Mouse (Mus musculus) ES-E14 (cell line): ENCODE data around the gene Cfap74. TPM values are rescaled to one million over a fixed set of nuclear protein-coding genes. Genes with fewer than 3 reads are reported as not detected.

Experiments
- DNase-seq: peaks from one replicate; pipeline ENCODE4 v3.0.0-alpha.2; 2013; ENCODE audit warnings: low read depth, low spot score
- H3K27ac ChIP-seq: 2 replicates; pipeline ENCODE4 v1.5.1; 2012; ENCODE audit warnings: low read depth, mild to moderate bottlenecking, low read length, moderate library complexity, mixed read lengths; ENCODE audit not compliant: poor library complexity, insufficient read depth, severe bottlenecking
- H3K36me3 ChIP-seq: 2 replicates; pipeline ENCODE4 v1.6.1; 2012; ENCODE audit warnings: mild to moderate bottlenecking, low read length, moderate library complexity, mixed read lengths; ENCODE audit not compliant: control insufficient read depth, poor library complexity, insufficient read depth, severe bottlenecking
- H3K4me1 ChIP-seq, 2 experiments: fragments of 150-350 bp in 1 of 2; sonication (generic) in 1 of 2; 2 replicates each; pipeline ENCODE4 v1.6.1; 2012; ENCODE audit warnings: low read length in 2 of 2, mild to moderate bottlenecking in 1 of 2, mixed read lengths in 1 of 2; ENCODE audit not compliant: control insufficient read depth in 2 of 2, insufficient read depth in 2 of 2, poor library complexity in 1 of 2
- H3K4me3 ChIP-seq, 2 experiments: fragments of 150-350 bp in 1 of 2; sonication (generic) in 1 of 2; 2 replicates each; pipeline ENCODE4 v1.5.1; 2012; ENCODE audit warnings: low read length in 2 of 2, low read depth in 1 of 2, mild to moderate bottlenecking in 1 of 2, mixed read lengths in 1 of 2; ENCODE audit not compliant: insufficient read depth in 1 of 2, poor library complexity in 1 of 2, severe bottlenecking in 1 of 2
- H3K9ac ChIP-seq: 2 replicates; pipeline ENCODE4 v1.6.1; 2012; ENCODE audit warnings: low read depth, mild to moderate bottlenecking, low read length, mixed read lengths; ENCODE audit not compliant: poor library complexity, insufficient read depth, severe bottlenecking
- H3K9me3 ChIP-seq: fragments of 150-350 bp; sonication (generic); 2 replicates; pipeline ENCODE4 v1.6.1; 2012; ENCODE audit warnings: low read depth, mild to moderate bottlenecking, low read length; ENCODE audit not compliant: control insufficient read depth, insufficient read depth
- CHD2 ChIP-seq: IDR thresholded peaks from 2 replicates; pipeline ENCODE4 v1.6.1; 2014; ENCODE audit warnings: mild to moderate bottlenecking, low read depth, low read length, inconsistent platforms
- HCFC1 ChIP-seq: IDR thresholded peaks from 2 replicates; pipeline ENCODE4 v1.6.1; 2012; ENCODE audit warnings: low read length, inconsistent platforms, borderline replicate concordance; ENCODE audit not compliant: insufficient read depth
- MAFK ChIP-seq: IDR thresholded peaks from 2 replicates; pipeline ENCODE4 v1.6.1; 2014; ENCODE audit warnings: mild to moderate bottlenecking, low read depth, low read length, inconsistent platforms; ENCODE audit not compliant: insufficient read depth
- ZC3H11A ChIP-seq: IDR thresholded peaks from 2 replicates; pipeline ENCODE4 v1.6.1; 2012; ENCODE audit warnings: low read depth, mild to moderate bottlenecking, inconsistent platforms, low read length, borderline replicate concordance
- ZNF384 ChIP-seq: IDR thresholded peaks from 2 replicates; pipeline ENCODE4 v1.6.1; 2012; ENCODE audit warnings: low read depth, low read length, inconsistent platforms
- in situ Hi-C, 2 experiments: fragments of 600-800 bp; cut with MboI; formaldehyde crosslinking; loops; one replicate each; pipeline ENCODE4 v1.15.1; 2025; ENCODE audit warnings: low sequenced_read_pairs in 2 of 2, inconsistent platforms in 1 of 2; ENCODE audit not compliant: unreplicated experiment in 2 of 2
- total RNA-seq: library from RNA; depleted of rRNA; stranded (reverse); fragments of 300-350 nt; gene quantifications from 2 replicates; pipeline ENCODE4 v1.2.3, GENCODE M21; 2012

Gene Cfap74
- total RNA-seq, 1 experiment, result 4.8 TPM

- no peak for DNase-seq
- in situ Hi-C loops, result no loop called here
- Histone ChIP-seq H3K9me3 (no peaks in the 10 kb centered on the region), H3K27ac (no peak overlapping the region), H3K4me1 (peaks cover 0 to 3% of the 10 kb centered on the region in 2 experiments; a peak in 1 of 4 replicates), H3K9ac (no peak overlapping the region), H3K36me3 (no peaks in the 10 kb centered on the region), H3K4me3 (no peak overlapping the region)
- no peak for TF ChIP-seq ZC3H11A
- no peak for TF ChIP-seq HCFC1
- TF ChIP-seq ZNF384, result no peak
- TF ChIP-seq CHD2, result no peak
- no peak for TF ChIP-seq MAFK
Observed at GRCm38 (mm10) chr4:155370737-155371715, 38.0 kb upstream of the Cfap74 start.

GRCm38 (mm10) chr4:155371797-155372735 is 36.9 kb upstream of the Cfap74 start:
- no peak for DNase-seq
- Histone ChIP-seq H3K36me3 (no peaks in the 10 kb centered on the region), H3K4me1 (no peaks in the 10 kb centered on the region; a peak in 1 of 4 replicates), H3K27ac (no peak overlapping the region), H3K4me3 (no peak overlapping the region), H3K9ac (no peak overlapping the region), H3K9me3 (no peaks in the 10 kb centered on the region)
- no peak for TF ChIP-seq MAFK
- TF ChIP-seq HCFC1, result no peak
- no peak for TF ChIP-seq ZC3H11A
- in situ Hi-C loops, result no loop called here

GRCm38 (mm10) chr4:155381974-155382373 is 27.0 kb upstream of the Cfap74 start:
- in situ Hi-C loops, result no loop called here
- Histone ChIP-seq H3K27ac (no peak overlapping the region), H3K9me3 (no peaks in the 10 kb centered on the region), H3K36me3 (no peaks in the 10 kb centered on the region), H3K4me1 (peaks cover 0 to 4% of the 10 kb centered on the region in 2 experiments; a peak in 2 of 4 replicates), H3K9ac (no peak overlapping the region), H3K4me3 (no peak overlapping the region)
- no peak for DNase-seq
- TF ChIP-seq MAFK (no peak), ZNF384 (no peak), CHD2 (no peak), ZC3H11A (no peak), HCFC1 (no peak)

- no peak overlapping the region for H3K27ac ChIP-seq
- peaks cover 0 to 4% of the 10 kb centered on the region in 2 experiments; a peak in 2 of 4 replicates for H3K4me1 ChIP-seq
- no peak for DNase-seq
- TF ChIP-seq CHD2, result no peak
- no peak for TF ChIP-seq HCFC1
- TF ChIP-seq MAFK, result no peak
- TF ChIP-seq ZC3H11A, result no peak
- no peak for TF ChIP-seq ZNF384
- no peak overlapping the region for H3K9ac ChIP-seq
- H3K9me3 ChIP-seq, result no peaks in the 10 kb centered on the region
- in situ Hi-C loops, result no loop called here
- no peaks in the 10 kb centered on the region for H3K36me3 ChIP-seq
- no peak overlapping the region for H3K4me3 ChIP-seq
Observed at GRCm38 (mm10) chr4:155382752-155383151, 26.2 kb upstream of the Cfap74 start.
